8 mouse cellular contexts compared by ENCODE assay signal in genomic region chr7:45865925-45866910, GRCm38 (mm10). TPM values are rescaled to one million over a fixed set of nuclear protein-coding genes. Genes with fewer than 3 reads are reported as not detected.
DNase-seq lines count a peak whose midpoint lies in the region; ATAC-seq and TF ChIP-seq lines count a peak whose summit lies in the region.

No protein-coding gene starts in this region.

- DNase-seq in G1E (ENCODE audit: low spot score) = no peak
- DNase-seq in cerebellum, adult 11-12 months = peak; percentile 77
- peak; percentile 91 for DNase-seq in forelimb bud, embryonic 11.5 days (ENCODE audit: low read depth, low spot score)
- DNase-seq in layer of hippocampus, adult 8-10 months (ENCODE audit: low spot score in 2 of 2) = peak; percentile 49 to 70
- DNase-seq in lung, embryonic 14.5 days = peak; percentile 97
- peak; percentile 95 for DNase-seq in testis, postnatal 14 days (ENCODE audit: low spot score)

- H3K4me3 ChIP-seq in G1E (ENCODE audit: low read depth, low read length) = peak overlapping the region; percentile 64
- H3K4me3 ChIP-seq in lung, embryonic 14.5 days (ENCODE audit: low read depth, low read length) = peak overlapping the region; percentile 72

- WGBS in lung, embryonic 14.5 days = under 1% methylated on average over 117 of the region's 117 CpGs

- H3K4me1 ChIP-seq in G1E (ENCODE audit: insufficient read depth, low read depth, low read length) = peaks cover 13% of the 10 kb centered on the region; the same call in 1 of the 2 replicates
- peaks cover 3% of the 10 kb centered on the region; the same call in 1 of the 2 replicates for H3K4me1 ChIP-seq in lung, embryonic 14.5 days (ENCODE audit: insufficient read depth)

- H3K9ac ChIP-seq in lung, embryonic 14.5 days = peak overlapping the region; percentile 85

- peak overlapping the region; percentile 70 for H3K27ac ChIP-seq in lung, embryonic 14.5 days (ENCODE audit: low read depth)

- H3K9me3 ChIP-seq in G1E (replicated peaks) = peaks cover 5% of the 10 kb centered on the region
- no peaks in the 10 kb centered on the region for H3K9me3 ChIP-seq in lung, embryonic 14.5 days (ENCODE audit: low read depth, low read length)

- no peaks in the 10 kb centered on the region for H3K36me3 ChIP-seq in G1E (replicated peaks)
- no peaks in the 10 kb centered on the region for H3K36me3 ChIP-seq in lung, embryonic 14.5 days (ENCODE audit: insufficient read depth)

- ATAC-seq in G1E (ENCODE audit: extremely low read depth, insufficient number of reproducible peaks, low FRiP score, poor library complexity, severe bottlenecking) = no peak
- peak; percentile 34 to 63 for ATAC-seq in hematopoietic stem cell, adult 5-6 weeks (replicated peaks in 1 of 2; ENCODE audit: insufficient read depth in 1 of 2, low FRiP score in 2 of 2, low TSS enrichment in 1 of 2, low read depth in 1 of 2, poor library complexity in 2 of 2, severe bottlenecking in 2 of 2)
- ATAC-seq in lung, embryonic 14.5 days (ENCODE audit: insufficient read depth) = peak; percentile 72
- ATAC-seq in neutrophil, adult 5-6 weeks (ENCODE audit: extremely low read depth, insufficient number of reproducible peaks, low FRiP score, poor library complexity, severe bottlenecking) = peak; percentile 75

- H3K4me2 ChIP-seq in lung, embryonic 14.5 days = peak overlapping the region; percentile 86

- peaks cover 61% of the 10 kb centered on the region for H3K27me3 ChIP-seq in G1E (ENCODE audit: insufficient read depth, low read length)
- peaks cover 42% of the 10 kb centered on the region for H3K27me3 ChIP-seq in lung, embryonic 14.5 days (ENCODE audit: insufficient read depth, low read length)

- no peak for TF ChIP-seq CTCF in G1E (IDR thresholded peaks at IDR 0.05; ENCODE audit: low read depth, low read length)
- no peak for TF ChIP-seq CTCF in lung, embryonic 14.5 days (IDR thresholded peaks at IDR 0.05; ENCODE audit: low read depth)

RNA-seq across cellular contexts. Expression of gene Kdelr1, which starts 6.4 kb away (rescaled TPM):
- total RNA-seq in G1E (2014; fragmentation: Nextera tagmentation) (125 and 135 TPM in 2 replicates), G1E (2017) (54.8 and 55.2 TPM in 2 replicates)
- 209 and 350 TPM in 2 replicates for polyA plus RNA-seq in G1E (2012)
- 56.0 and 63.8 TPM in 2 replicates for total RNA-seq in hematopoietic stem cell, adult 5-6 weeks (2017)
- 10 to 100 TPM; 72.8 to 86.3 (median 79.1) TPM for total RNA-seq in layer of hippocampus, adult 8-10 months (2022)
- polyA plus RNA-seq in lung, embryonic 14.5 days (2014; fragmentation: Nextera tagmentation; extraction: Ambion mirVana) = 107 and 108 TPM in 2 replicates
- total RNA-seq in neutrophil, adult 5-6 weeks (2017) = 44.6 and 57.7 TPM in 2 replicates

RNA-seq across cellular contexts. Expression of gene Grin2d, which starts 12.0 kb away (rescaled TPM):
- total RNA-seq in G1E (2014; fragmentation: Nextera tagmentation) (not detected in 2 replicates), G1E (2017) (under 0.01 and 0.11 TPM in 2 replicates)
- polyA plus RNA-seq in G1E (2012) = 0.01 TPM in 2 replicates
- 0.10 and 0.31 TPM in 2 replicates for total RNA-seq in hematopoietic stem cell, adult 5-6 weeks (2017)
- 10 to 100 TPM in 2 of 4 experiments, 1 to 10 TPM in 2; 8.6 to 11.1 (median 10.1) TPM for total RNA-seq in layer of hippocampus, adult 8-10 months (2022)
- 0.41 and 0.43 TPM in 2 replicates for polyA plus RNA-seq in lung, embryonic 14.5 days (2014; fragmentation: Nextera tagmentation; extraction: Ambion mirVana)
- 0.12 TPM in 1 of 2 replicates, not detected in the other for total RNA-seq in neutrophil, adult 5-6 weeks (2017)

RNA-seq across cellular contexts. Expression of gene Syngr4, which starts 30.3 kb away (rescaled TPM):
- total RNA-seq in G1E (2014; fragmentation: Nextera tagmentation) (33.2 and 36.2 TPM in 2 replicates), G1E (2017) (3.7 and 6.4 TPM in 2 replicates)
- 42.5 and 44.9 TPM in 2 replicates for polyA plus RNA-seq in G1E (2012)
- not detected in 2 replicates for total RNA-seq in hematopoietic stem cell, adult 5-6 weeks (2017)
- total RNA-seq in layer of hippocampus, adult 8-10 months (2022) = under 1 TPM in 1 of 4 experiments, not detected in 3; 0.64 TPM
- polyA plus RNA-seq in lung, embryonic 14.5 days (2014; fragmentation: Nextera tagmentation; extraction: Ambion mirVana) = 1.0 and 1.4 TPM in 2 replicates
- not detected in 2 replicates for total RNA-seq in neutrophil, adult 5-6 weeks (2017)

RNA-seq across cellular contexts. Expression of gene Tmem143, which starts 30.5 kb away (rescaled TPM):
- total RNA-seq in G1E (2014; fragmentation: Nextera tagmentation) = 14.4 and 15.3 TPM in 2 replicates
- 11.7 and 13.2 TPM in 2 replicates for total RNA-seq in G1E (2017)
- 33.8 and 37.8 TPM in 2 replicates for polyA plus RNA-seq in G1E (2012)
- total RNA-seq in hematopoietic stem cell, adult 5-6 weeks (2017) = 16.2 and 19.6 TPM in 2 replicates
- total RNA-seq in layer of hippocampus, adult 8-10 months (2022) = 10 to 100 TPM; 19.8 to 24.1 (median 21.2) TPM
- polyA plus RNA-seq in lung, embryonic 14.5 days (2014; fragmentation: Nextera tagmentation; extraction: Ambion mirVana) = 2.7 and 3.5 TPM in 2 replicates
- total RNA-seq in neutrophil, adult 5-6 weeks (2017) = 5.0 and 11.2 TPM in 2 replicates

RNA-seq across cellular contexts. Expression of gene Grwd1, which starts 35.5 kb away (rescaled TPM):
- total RNA-seq in G1E (2014; fragmentation: Nextera tagmentation) (10.2 and 16.9 TPM in 2 replicates), G1E (2017) (20.6 and 21.9 TPM in 2 replicates)
- 62.9 and 72.8 TPM in 2 replicates for polyA plus RNA-seq in G1E (2012)
- 17.1 and 19.3 TPM in 2 replicates for total RNA-seq in hematopoietic stem cell, adult 5-6 weeks (2017)
- total RNA-seq in layer of hippocampus, adult 8-10 months (2022) = 10 to 100 TPM; 19.3 to 24.7 (median 22.3) TPM
- polyA plus RNA-seq in lung, embryonic 14.5 days (2014; fragmentation: Nextera tagmentation; extraction: Ambion mirVana) = 85.4 and 95.3 TPM in 2 replicates
- 7.2 and 11.2 TPM in 2 replicates for total RNA-seq in neutrophil, adult 5-6 weeks (2017)
